Mouse (Mus musculus) naive thymus-derived CD4-positive, alpha-beta T cell, adult 5 months (primary cell): ENCODE measurements around the gene Tmem189. TPM values are rescaled to one million over a fixed set of nuclear protein-coding genes. Genes with fewer than 3 reads are reported as not detected.

Experiments
- polyA plus RNA-seq: library from polyadenylated mRNA; unstranded; fragments of 100-300 nt; shearing (Covaris generic); gene quantifications from one replicate; pipeline ENCODE4 v1.2.1, GENCODE M21; 2017

The Tmem189 gene
- 109 TPM for polyA plus RNA-seq

GRCm38 (mm10) chr2:167689501-167690218 is at the start of gene Tmem189:
Gene Tmem189, minus strand, starts transcription at chr2:167689822.

GRCm38 (mm10) chr2:167688498-167689451 is 847 bp downstream of the Tmem189 start, which contains the start of gene Cebpb:
Gene Cebpb, plus strand, starts transcription at chr2:167688915.

GRCm38 (mm10) chr2:167661270-167662203 is 28.1 kb downstream of the Tmem189 start, which contains the start of gene Gm20431:
Gene Gm20431, minus strand, starts transcription at chr2:167661496.

GRCm38 (mm10) chr2:167631591-167632448 is 57.8 kb downstream of the Tmem189 start, which contains the start of gene Ube2v1:
Gene Ube2v1, minus strand, starts transcription at chr2:167632095.

Other genes starting within 250 kb of the Tmem189 start
- 246 TPM for gene Rnf114, start 197.2 kb downstream of the Tmem189 start, polyA plus RNA-seq
- 54.8 TPM for gene Spata2, start 196.9 kb downstream of the Tmem189 start, polyA plus RNA-seq
- not detected for gene Snai1, start 151.6 kb downstream of the Tmem189 start, polyA plus RNA-seq
- 194 TPM for gene Ube2v1, start 57.7 kb downstream of the Tmem189 start, polyA plus RNA-seq
- gene Gm20431, start 28.3 kb downstream of the Tmem189 start, polyA plus RNA-seq: 19.2 TPM
- gene Cebpb, start 907 bp downstream of the Tmem189 start, polyA plus RNA-seq: 56.4 TPM
- 137 TPM for gene Ptpn1, start 242.2 kb upstream of the Tmem189 start, polyA plus RNA-seq